Mouse (Mus musculus): ENCODE measurements around the gene Appl2. TPM values are rescaled to one million over a fixed set of nuclear protein-coding genes. Genes with fewer than 3 reads are reported as not detected.
A peak's percentile ranks its signal among the peaks of the same experiment; 100 is the strongest.

Appl2 gene
- total and polyA plus RNA-seq, 3 experiments: 25.7 to 41.4 (median 40.7) TPM

DNA sequence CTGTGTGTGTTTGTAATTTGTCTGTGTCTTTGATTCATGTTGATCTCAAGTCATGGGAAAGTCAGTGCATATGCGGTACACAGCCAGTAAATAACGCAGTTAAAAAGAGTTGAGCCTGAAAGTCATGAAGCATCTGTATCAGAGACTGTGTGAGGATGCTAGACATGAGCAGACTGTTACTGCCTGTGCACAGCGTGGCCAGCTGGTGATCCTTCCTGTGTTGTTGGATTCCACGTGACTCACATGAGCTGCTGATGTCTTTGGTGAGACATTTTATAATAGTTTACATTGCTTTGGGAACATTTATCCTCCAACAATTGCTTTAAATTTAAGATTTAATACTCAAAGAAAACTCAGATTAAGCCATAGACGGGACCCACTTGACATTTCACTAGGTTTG is 54.0 kb downstream of the Appl2 start:
- intact Hi-C loops (cut with DNase I): no loop called here
- 87% methylated on average over 5 of the region's 5 CpGs for whole genome bisulfite sequencing
- Histone ChIP-seq H3K4me1 (ENCODE audit: control insufficient read depth, insufficient read depth, low read length) (no peaks in the 10 kb centered on the region), H3K9ac (ENCODE audit: low read depth, low read length) (no peak overlapping the region), H3K27ac (no peak overlapping the region), H3K79me2 (replicated peaks; ENCODE audit: control insufficient read depth, insufficient read depth, low read length) (no peaks in the 10 kb centered on the region), H3K36me3 (ENCODE audit: control insufficient read depth, insufficient read depth, low read length) (peaks cover 6% of the 10 kb centered on the region; the same call in 1 of the 2 replicates), H3K27me3 (ENCODE audit: control insufficient read depth, insufficient read depth, low read length) (no peaks in the 10 kb centered on the region), H3K4me3 (no peak overlapping the region)
- TF ChIP-seq POLR2A (IDR thresholded peaks at IDR 0.05; ENCODE audit: insufficient read depth, low read depth, low read length) (no peak), CTCF (IDR thresholded peaks at IDR 0.05) (no peak), EP300 (IDR thresholded peaks at IDR 0.05; ENCODE audit: insufficient read depth, low read depth, low read length) (no peak)
- DNase-seq: no peak

- DNase-seq: no peak
- WGBS: 96% methylated on average over 7 of the region's 7 CpGs
- H3K27me3 ChIP-seq (ENCODE audit: control insufficient read depth, insufficient read depth, low read length): no peaks in the 10 kb centered on the region
- intact Hi-C loops (cut with DNase I): no loop called here
- no peaks in the 10 kb centered on the region; the same call in 1 of the 2 replicates for H3K36me3 ChIP-seq (ENCODE audit: control insufficient read depth, insufficient read depth, low read length)
- TF ChIP-seq POLR2A (IDR thresholded peaks at IDR 0.05; ENCODE audit: insufficient read depth, low read depth, low read length) (no peak), CTCF (IDR thresholded peaks at IDR 0.05) (no peak), EP300 (IDR thresholded peaks at IDR 0.05; ENCODE audit: insufficient read depth, low read depth, low read length) (no peak)
- no peak overlapping the region for H3K27ac ChIP-seq
- no peak overlapping the region for H3K4me3 ChIP-seq
- H3K4me1 ChIP-seq (ENCODE audit: control insufficient read depth, insufficient read depth, low read length): no peaks in the 10 kb centered on the region
- H3K79me2 ChIP-seq (replicated peaks; ENCODE audit: control insufficient read depth, insufficient read depth, low read length): no peaks in the 10 kb centered on the region
- no peak overlapping the region for H3K9ac ChIP-seq (ENCODE audit: low read depth, low read length)
Observed at GRCm38 (mm10) chr10:83592616-83593015, 55.9 kb downstream of the Appl2 start.

DNA sequence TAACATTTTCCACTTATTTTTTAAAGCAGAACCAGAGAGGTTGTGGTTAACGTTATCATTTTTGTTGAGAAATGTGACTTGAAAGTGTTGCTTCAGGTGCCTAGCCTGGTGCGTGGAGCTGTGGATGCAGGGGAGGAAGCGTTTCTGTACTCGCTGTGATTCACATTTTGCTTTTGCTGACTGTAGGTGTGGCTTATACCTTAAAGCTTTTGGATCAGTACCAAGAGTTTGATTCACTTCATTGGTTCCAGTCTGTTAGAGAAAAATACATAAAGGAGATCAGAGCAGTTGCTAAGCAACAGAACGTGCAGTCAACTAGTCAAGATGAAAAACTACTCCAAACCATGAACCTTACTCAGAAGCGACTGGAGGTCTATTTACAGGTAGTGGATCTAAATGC is 57.7 kb downstream of the Appl2 start:
- Histone ChIP-seq H3K9ac (ENCODE audit: low read depth, low read length) (no peak overlapping the region), H3K27me3 (ENCODE audit: control insufficient read depth, insufficient read depth, low read length) (no peaks in the 10 kb centered on the region), H3K4me1 (ENCODE audit: control insufficient read depth, insufficient read depth, low read length) (no peaks in the 10 kb centered on the region), H3K27ac (no peak overlapping the region), H3K79me2 (replicated peaks; ENCODE audit: control insufficient read depth, insufficient read depth, low read length) (no peaks in the 10 kb centered on the region), H3K36me3 (ENCODE audit: control insufficient read depth, insufficient read depth, low read length) (no peaks in the 10 kb centered on the region; the same call in 1 of the 2 replicates), H3K4me3 (no peak overlapping the region)
- TF ChIP-seq CTCF (IDR thresholded peaks at IDR 0.05) (no peak), POLR2A (IDR thresholded peaks at IDR 0.05; ENCODE audit: insufficient read depth, low read depth, low read length) (no peak), EP300 (IDR thresholded peaks at IDR 0.05; ENCODE audit: insufficient read depth, low read depth, low read length) (no peak)
- intact Hi-C loops (cut with DNase I): no loop called here
- no peak for DNase-seq
- 92% methylated on average over 6 of the region's 6 CpGs for WGBS

GRCm38 (mm10) chr10:83565449-83566441 is 82.8 kb downstream of the Appl2 start:
- no peaks in the 10 kb centered on the region; the same call in 1 of the 2 replicates for H3K36me3 ChIP-seq (ENCODE audit: control insufficient read depth, insufficient read depth, low read length)
- intact Hi-C loops (cut with DNase I): loop anchor here (5.0 kb wide), 2 partner anchors 37 to 212 kb away; no protein-coding TSS in a partner anchor
- H3K79me2 ChIP-seq (replicated peaks; ENCODE audit: control insufficient read depth, insufficient read depth, low read length): no peaks in the 10 kb centered on the region
- no peaks in the 10 kb centered on the region for H3K4me1 ChIP-seq (ENCODE audit: control insufficient read depth, insufficient read depth, low read length)
- H3K9ac ChIP-seq (ENCODE audit: low read depth, low read length): no peak overlapping the region
- TF ChIP-seq POLR2A (IDR thresholded peaks at IDR 0.05; ENCODE audit: insufficient read depth, low read depth, low read length): no peak
- peak; percentile 51 for TF ChIP-seq CTCF (IDR thresholded peaks at IDR 0.05)
- TF ChIP-seq EP300 (IDR thresholded peaks at IDR 0.05; ENCODE audit: insufficient read depth, low read depth, low read length): no peak
- WGBS: 96% methylated on average over 7 of the region's 7 CpGs
- no peak for DNase-seq
- no peak overlapping the region for H3K27ac ChIP-seq
- H3K27me3 ChIP-seq (ENCODE audit: control insufficient read depth, insufficient read depth, low read length): no peaks in the 10 kb centered on the region
- no peak overlapping the region for H3K4me3 ChIP-seq

- no peak for TF ChIP-seq POLR2A (IDR thresholded peaks at IDR 0.05; ENCODE audit: insufficient read depth, low read depth, low read length)
- no peak for TF ChIP-seq EP300 (IDR thresholded peaks at IDR 0.05; ENCODE audit: insufficient read depth, low read depth, low read length)
- no peak for TF ChIP-seq CTCF (IDR thresholded peaks at IDR 0.05)
- no peak overlapping the region for H3K27ac ChIP-seq
Observed at GRCm38 (mm10) chr10:83563005-83563404, 85.5 kb downstream of the Appl2 start.

More at GRCm38 (mm10) chr10:83563005-83563404, 85.5 kb downstream of the Appl2 start:
- no peaks in the 10 kb centered on the region for H3K79me2 ChIP-seq (replicated peaks; ENCODE audit: control insufficient read depth, insufficient read depth, low read length)
- intact Hi-C loops (cut with DNase I): no loop called here
- H3K27me3 ChIP-seq (ENCODE audit: control insufficient read depth, insufficient read depth, low read length): no peaks in the 10 kb centered on the region
- H3K9ac ChIP-seq (ENCODE audit: low read depth, low read length): no peak overlapping the region
- H3K4me1 ChIP-seq (ENCODE audit: control insufficient read depth, insufficient read depth, low read length): no peaks in the 10 kb centered on the region
- no peak for DNase-seq
- peaks cover 2% of the 10 kb centered on the region for H3K36me3 ChIP-seq (ENCODE audit: control insufficient read depth, insufficient read depth, low read length)
- no peak overlapping the region for H3K4me3 ChIP-seq

Other genes with a start within 250 kb of the Appl2 start
- gene Aldh1l2, start 114.6 kb downstream of the Appl2 start, total RNA-seq (2021): 10 to 100 TPM in 1 of 2 experiments, 1 to 10 TPM in 1; 9.9 to 12.3 TPM
- 4.2 and 11.9 TPM in 2 replicates for gene Aldh1l2, start 114.6 kb downstream of the Appl2 start, polyA plus RNA-seq (2012; rRNA removed)
- 10 to 100 TPM; 11.4 to 13.8 TPM for gene Washc4, start 105.0 kb downstream of the Appl2 start, total RNA-seq (2021)
- gene Washc4, start 105.0 kb downstream of the Appl2 start, polyA plus RNA-seq (2012; rRNA removed): 1.8 and 3.9 TPM in 2 replicates
- 1 to 10 TPM; 3.9 to 5.9 TPM for gene 1500009L16Rik, start 74.1 kb upstream of the Appl2 start, total RNA-seq (2021)
- gene 1500009L16Rik, start 74.1 kb upstream of the Appl2 start, polyA plus RNA-seq (2012; rRNA removed): 3.2 and 3.3 TPM in 2 replicates

All from heart, adult 2 months (tissue).